Mouse (Mus musculus): Measurements from ENCODE around the gene Pdp2. TPM values are rescaled to one million over a fixed set of nuclear protein-coding genes. Genes with fewer than 3 reads are reported as not detected.
"Not testable (repeated sequence)": the region's sequence is repeated elsewhere in the genome, so short reads cannot be mapped to it uniquely, and the experiment has no call there.

Pdp2 gene
- polyA plus RNA-seq, 1 experiment = 2.4 TPM

- Histone ChIP-seq H3K27ac (ENCODE audit: insufficient read depth, low read length) (no peak overlapping the region), H3K4me1 (ENCODE audit: control insufficient read depth, insufficient read depth, insufficient read length) (no peaks in the 10 kb centered on the region), H3K4me3 (ENCODE audit: extremely low read depth, insufficient read depth, insufficient read length) (no peak overlapping the region), H3K36me3 (ENCODE audit: control insufficient read depth, insufficient read depth, low read length) (no peaks in the 10 kb centered on the region), H3K27me3 (ENCODE audit: control insufficient read depth, insufficient read depth, low read length) (no peaks in the 10 kb centered on the region)
- WGBS = 14% methylated on average over 22 of the region's 22 CpGs
- peak; percentile 81 to 90 for DNase-seq (ENCODE audit: low read depth in 1 of 2, low spot score in 2 of 2)
- TF ChIP-seq POLR2A (IDR thresholded peaks at IDR 0.05; ENCODE audit: low read depth, low read length) = no peak
- peak; percentile 93; the same call in 1 of the 2 replicates for TF ChIP-seq CTCF (IDR thresholded peaks at IDR 0.05; ENCODE audit: extremely low read depth, insufficient read depth, insufficient read length, insufficient replicate concordance)
These were observed 26.4 kb upstream of the Pdp2 start for GRCm38 (mm10) chr8:104564633-104565456.

- Histone ChIP-seq H3K36me3 (ENCODE audit: control insufficient read depth, insufficient read depth, low read length) (no peaks in the 10 kb centered on the region), H3K4me1 (ENCODE audit: control insufficient read depth, insufficient read depth, insufficient read length) (no peaks in the 10 kb centered on the region; the same call in 1 of the 2 replicates), H3K4me3 (ENCODE audit: extremely low read depth, insufficient read depth, insufficient read length) (no peak overlapping the region), H3K27me3 (ENCODE audit: control insufficient read depth, insufficient read depth, low read length) (no peaks in the 10 kb centered on the region), H3K27ac (ENCODE audit: insufficient read depth, low read length) (no peak overlapping the region)
- 93% methylated on average over 5 of the region's 5 CpGs for WGBS
- no peak for TF ChIP-seq POLR2A (IDR thresholded peaks at IDR 0.05; ENCODE audit: low read depth, low read length)
- no peak for DNase-seq (ENCODE audit: low read depth in 1 of 2, low spot score in 2 of 2)
These were observed 25.8 kb upstream of the Pdp2 start for GRCm38 (mm10) chr8:104565457-104565798.

GRCm38 (mm10) chr8:104569559-104569958 is 21.7 kb upstream of the Pdp2 start:
- H3K27me3 ChIP-seq (ENCODE audit: control insufficient read depth, insufficient read depth, low read length) = 0 out of 2 replicates have a peak, but pooled peaks cover 1% of the 10 kb centered on the region
- no peak overlapping the region for H3K4me3 ChIP-seq (ENCODE audit: extremely low read depth, insufficient read depth, insufficient read length)
- no peak for TF ChIP-seq POLR2A (IDR thresholded peaks at IDR 0.05; ENCODE audit: low read depth, low read length)
- no peak for TF ChIP-seq CTCF (IDR thresholded peaks at IDR 0.05; ENCODE audit: extremely low read depth, insufficient read depth, insufficient read length, insufficient replicate concordance)
- 93% methylated on average over 1 of the region's 1 CpGs for WGBS
- no peaks in the 10 kb centered on the region for H3K36me3 ChIP-seq (ENCODE audit: control insufficient read depth, insufficient read depth, low read length)
- no peak overlapping the region for H3K27ac ChIP-seq (ENCODE audit: insufficient read depth, low read length)
- no peak for DNase-seq (ENCODE audit: low read depth in 1 of 2, low spot score in 2 of 2)
- H3K4me1 ChIP-seq (ENCODE audit: control insufficient read depth, insufficient read depth, insufficient read length) = no peaks in the 10 kb centered on the region; the same call in 1 of the 2 replicates

GRCm38 (mm10) chr8:104570436-104571343 is 20.6 kb upstream of the Pdp2 start:
- peak overlapping the region; percentile 67 for H3K4me3 ChIP-seq (ENCODE audit: extremely low read depth, insufficient read depth, insufficient read length)
- H3K27me3 ChIP-seq (ENCODE audit: control insufficient read depth, insufficient read depth, low read length) = 0 out of 2 replicates have a peak, but pooled peaks cover 1% of the 10 kb centered on the region
- no peaks in the 10 kb centered on the region for H3K36me3 ChIP-seq (ENCODE audit: control insufficient read depth, insufficient read depth, low read length)
- H3K27ac ChIP-seq (ENCODE audit: insufficient read depth, low read length) = no peak overlapping the region
- DNase-seq (ENCODE audit: low read depth in 1 of 2, low spot score in 2 of 2) = peak; percentile 69 to 83
- under 1% methylated on average over 26 of the region's 26 CpGs for WGBS
- no peaks in the 10 kb centered on the region; the same call in 1 of the 2 replicates for H3K4me1 ChIP-seq (ENCODE audit: control insufficient read depth, insufficient read depth, insufficient read length)
- TF ChIP-seq CTCF (IDR thresholded peaks at IDR 0.05; ENCODE audit: extremely low read depth, insufficient read depth, insufficient read length, insufficient replicate concordance) (peak; percentile 85), POLR2A (IDR thresholded peaks at IDR 0.05; ENCODE audit: low read depth, low read length) (no peak)

GRCm38 (mm10) chr8:104576820-104577219 is 14.4 kb upstream of the Pdp2 start:
- 89% methylated on average over 3 of the region's 3 CpGs for WGBS
- Histone ChIP-seq H3K4me3 (ENCODE audit: extremely low read depth, insufficient read depth, insufficient read length) (no peak overlapping the region), H3K27ac (ENCODE audit: insufficient read depth, low read length) (no peak overlapping the region), H3K4me1 (ENCODE audit: control insufficient read depth, insufficient read depth, insufficient read length) (no peaks in the 10 kb centered on the region), H3K36me3 (ENCODE audit: control insufficient read depth, insufficient read depth, low read length) (no peaks in the 10 kb centered on the region), H3K27me3 (ENCODE audit: control insufficient read depth, insufficient read depth, low read length) (0 out of 2 replicates have a peak, but pooled peaks cover 1% of the 10 kb centered on the region)
- TF ChIP-seq POLR2A (IDR thresholded peaks at IDR 0.05; ENCODE audit: low read depth, low read length) = no peak
- no peak for TF ChIP-seq CTCF (IDR thresholded peaks at IDR 0.05; ENCODE audit: extremely low read depth, insufficient read depth, insufficient read length, insufficient replicate concordance)
- DNase-seq (ENCODE audit: low read depth in 1 of 2, low spot score in 2 of 2) = no peak

- not testable (repeated sequence) for H3K36me3 ChIP-seq (ENCODE audit: control insufficient read depth, insufficient read depth, low read length); H3K4me1 ChIP-seq (ENCODE audit: control insufficient read depth, insufficient read depth, insufficient read length); H3K27me3 ChIP-seq (ENCODE audit: control insufficient read depth, insufficient read depth, low read length); H3K27ac ChIP-seq (ENCODE audit: insufficient read depth, low read length); DNase-seq (ENCODE audit: low read depth in 1 of 2, low spot score in 2 of 2); H3K4me3 ChIP-seq (ENCODE audit: extremely low read depth, insufficient read depth, insufficient read length)
- 80% methylated on average over 17 of the region's 17 CpGs for whole genome bisulfite sequencing
These were observed 13.6 kb upstream of the Pdp2 start for GRCm38 (mm10) chr8:104577606-104578005.
